Mouse (Mus musculus): ENCODE measurements around the gene Lrrc14b. TPM values are rescaled to one million over a fixed set of nuclear protein-coding genes. Genes with fewer than 3 reads are reported as not detected.

The Lrrc14b gene
- total RNA-seq, 4 experiments from 2014 or later, result 0.66 to 1.2 (median 1.1) TPM

Small RNA genes lying within 50 kb of the gene (microRNA-seq; reads per million reads assigned to microRNA genes)
- gene Mir692-3, result 0 reads per million in 2 experiments

Other genes starting within 250 kb of the Lrrc14b start
- gene Slc9a3, start 242.5 kb downstream of the Lrrc14b start, total RNA-seq (2022), result 1 to 10 TPM in 1 of 4 experiments, under 1 TPM in 3; 0.40 to 1.1 (median 0.56) TPM
- gene Exoc3, start 155.3 kb downstream of the Lrrc14b start, total RNA-seq (2022), result 10 to 100 TPM; 63.0 to 79.3 (median 72.3) TPM
- 1 to 10 TPM; 1.5 to 4.3 (median 2.9) TPM for gene Ahrr, start 71.7 kb downstream of the Lrrc14b start, total RNA-seq (2022)
- 100 to 1,000 TPM; 143 to 193 (median 171) TPM for gene Pdcd6, start 46.4 kb downstream of the Lrrc14b start, total RNA-seq (2022)
- gene Sdha, start 13.7 kb downstream of the Lrrc14b start, total RNA-seq (2022), result 100 to 1,000 TPM; 447 to 687 (median 569) TPM
- 10 to 100 TPM; 52.9 to 66.9 (median 58.7) TPM for gene Ccdc127, start 13.7 kb downstream of the Lrrc14b start, total RNA-seq (2022)
- 1 to 10 TPM; 3.7 to 5.4 (median 4.7) TPM for gene Zfp72, start 26.8 kb upstream of the Lrrc14b start, total RNA-seq (2022)
- 1,000 to 10,000 TPM; 1,128 to 1,257 (median 1,206) TPM for gene Ftl1-ps1, start 35.7 kb upstream of the Lrrc14b start, total RNA-seq (2022)
- gene Zfp825, start 130.0 kb upstream of the Lrrc14b start, total RNA-seq (2022), result 10 to 100 TPM; 10.9 to 14.6 (median 13.9) TPM